Mouse (Mus musculus) heart, embryonic 13.5 days (tissue): ENCODE measurements around the gene Olfr494. TPM values are rescaled to one million over a fixed set of nuclear protein-coding genes. Genes with fewer than 3 reads are reported as not detected.

Experiments
- ATAC-seq: fragments of 200-750 bp; cut with Nextera tagmentation; 2 replicates; pipeline ENCODE4 v1.8.0; 2017; ENCODE audit warnings: moderate TSS enrichment; ENCODE audit not compliant: insufficient number of reproducible peaks, low FRiP score, low TSS enrichment; ENCODE audit errors: extremely low read depth
- H3K27ac ChIP-seq: fragments of 300-500 bp; sonication (generic); replicated peaks from 2 replicates; pipeline ENCODE4 v1.5.1; 2015; ENCODE audit warnings: moderate library complexity, mild to moderate bottlenecking, inconsistent platforms
- H3K27me3 ChIP-seq: fragments of 300-500 bp; sonication (generic); replicated peaks from 2 replicates; pipeline ENCODE4 v1.6.1; 2015; ENCODE audit warnings: mild to moderate bottlenecking, inconsistent platforms
- H3K36me3 ChIP-seq: fragments of 300-500 bp; sonication (generic); 2 replicates; pipeline ENCODE4 v1.6.1; 2015; ENCODE audit warnings: mild to moderate bottlenecking, inconsistent platforms
- H3K4me1 ChIP-seq: fragments of 300-500 bp; sonication (generic); 2 replicates; pipeline ENCODE4 v1.6.1; 2015; ENCODE audit warnings: inconsistent platforms
- H3K4me2 ChIP-seq: fragments of 300-500 bp; sonication (generic); 2 replicates; pipeline ENCODE4 v1.6.1; 2015; ENCODE audit warnings: inconsistent platforms, mild to moderate bottlenecking, moderate library complexity
- H3K4me3 ChIP-seq: fragments of 300-500 bp; sonication (generic); 2 replicates; pipeline ENCODE4 v1.5.1; 2015; ENCODE audit warnings: moderate library complexity, mild to moderate bottlenecking, inconsistent platforms
- H3K9ac ChIP-seq: fragments of 300-500 bp; sonication (generic); 2 replicates; pipeline ENCODE4 v1.6.1; 2015; ENCODE audit warnings: inconsistent platforms, mild to moderate bottlenecking, moderate library complexity
- H3K9me3 ChIP-seq: fragments of 300-500 bp; sonication (generic); 2 replicates; pipeline ENCODE4 v1.6.1; 2016; ENCODE audit warnings: inconsistent platforms
- WGBS: fragments of 180-500 bp; shearing (Covaris S2); methylation state at CpG from one replicate; pipeline ENCODE4 v1.1.7; 2015; ENCODE audit warnings: mixed read lengths; 5-methylcytosine and 5-hydroxymethylcytosine counted together
- polyA plus RNA-seq: library from polyadenylated mRNA; unstranded; fragments of >200 nt; fragmentation: Nextera tagmentation; extraction: Ambion mirVana; gene quantifications from 2 replicates; pipeline ENCODE4 v1.2.1, GENCODE M21; 2015

Gene Olfr494
- not detected in 2 replicates for polyA plus RNA-seq

DNA sequence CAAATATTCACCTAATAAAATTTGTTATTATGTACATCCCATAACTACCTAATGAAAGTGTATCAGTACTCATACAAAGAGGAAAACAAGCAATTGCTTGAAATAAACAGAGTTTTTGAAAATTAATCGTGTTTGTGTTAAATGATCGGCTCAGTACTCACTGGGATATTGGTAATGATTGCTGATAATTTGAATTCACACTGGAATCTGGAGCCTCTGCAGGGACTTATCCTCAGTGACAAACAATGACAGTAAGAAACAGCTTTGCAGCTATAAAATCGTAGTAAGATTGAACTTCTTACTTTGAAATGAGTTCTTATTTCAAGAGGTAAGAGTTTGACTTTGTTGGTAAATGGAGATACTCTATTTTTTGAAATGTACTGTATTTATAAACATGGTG lies at the start of gene Olfr494:
Gene Olfr494 (plus strand): TSS at position 301 of the 400 bp plus-strand sequence.
- H3K9ac ChIP-seq: no peak within 1 kb of the TSS
- no peak for ATAC-seq
- H3K27me3 ChIP-seq: no peaks in the 10 kb centered on the region
- peaks cover 2% of the 10 kb centered on the region; the same call in 1 of the 2 replicates for H3K9me3 ChIP-seq
- WGBS: 55% methylated on average over 3 of the region's 3 CpGs
- H3K36me3 ChIP-seq: no peaks in the 10 kb centered on the region
- no peak within 1 kb of the TSS for H3K27ac ChIP-seq
- no peak within 1 kb of the TSS for H3K4me3 ChIP-seq
- H3K4me1 ChIP-seq: no peaks in the 10 kb centered on the region
- no peak within 1 kb of the TSS for H3K4me2 ChIP-seq

DNA sequence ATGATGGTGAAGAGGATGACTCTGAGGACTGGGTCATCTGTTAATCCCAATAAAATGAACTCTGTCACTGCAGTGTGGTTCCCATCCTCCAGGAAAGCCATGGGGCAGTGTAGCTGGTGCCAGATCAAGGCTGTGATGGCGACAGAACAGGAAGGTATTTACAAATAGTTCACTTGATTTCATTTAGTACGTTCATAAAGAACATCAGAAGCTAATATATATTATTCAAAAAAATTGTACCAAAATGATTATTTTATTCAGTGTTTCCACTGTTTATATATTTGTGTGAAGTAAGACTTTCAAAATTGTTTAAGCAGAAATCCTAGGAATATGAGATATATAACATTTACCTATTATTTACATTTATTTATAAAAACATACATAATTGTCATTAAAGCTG lies 41.6 kb upstream of the Olfr494 start, which contains the start of gene Olfr492:
Gene Olfr492 (minus strand): TSS at position 101 of the 400 bp plus-strand sequence.
- WGBS: 63% methylated on average over 2 of the region's 2 CpGs
- Histone ChIP-seq H3K4me1 (no peaks in the 10 kb centered on the region), H3K4me2 (no peak within 1 kb of the TSS), H3K9me3 (no peaks in the 10 kb centered on the region), H3K27me3 (no peaks in the 10 kb centered on the region), H3K9ac (no peak within 1 kb of the TSS), H3K36me3 (no peaks in the 10 kb centered on the region), H3K27ac (no peak within 1 kb of the TSS), H3K4me3 (no peak within 1 kb of the TSS)
- no peak for ATAC-seq

DNA sequence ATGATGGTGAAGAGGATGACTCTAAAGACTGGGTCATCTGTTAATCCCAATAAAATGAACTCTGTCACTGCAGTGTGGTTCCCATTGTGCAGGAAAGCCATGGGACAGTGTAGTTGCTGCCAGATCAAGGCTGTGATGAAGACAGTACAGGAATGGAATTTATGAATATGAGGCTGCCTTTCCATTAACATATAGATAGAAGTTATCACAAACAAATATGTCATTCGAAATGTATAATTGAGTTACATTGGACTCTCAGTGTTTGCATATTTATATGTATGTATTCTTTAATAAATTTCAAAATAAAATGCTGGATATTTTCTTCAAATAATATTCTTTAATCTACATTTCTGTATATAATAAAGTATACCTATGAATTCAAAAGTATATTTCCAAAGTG lies 18.3 kb upstream of the Olfr494 start, which contains the start of gene Olfr493:
Gene Olfr493 (minus strand): TSS at position 101 of the 400 bp plus-strand sequence.
- Histone ChIP-seq H3K36me3 (no peaks in the 10 kb centered on the region), H3K27ac (no peak within 1 kb of the TSS), H3K4me2 (no peak within 1 kb of the TSS), H3K27me3 (no peaks in the 10 kb centered on the region), H3K9me3 (no peaks in the 10 kb centered on the region), H3K9ac (no peak within 1 kb of the TSS), H3K4me1 (no peaks in the 10 kb centered on the region), H3K4me3 (no peak within 1 kb of the TSS)
- ATAC-seq: no peak
- 42% methylated on average over 1 of the region's 1 CpGs for WGBS

DNA sequence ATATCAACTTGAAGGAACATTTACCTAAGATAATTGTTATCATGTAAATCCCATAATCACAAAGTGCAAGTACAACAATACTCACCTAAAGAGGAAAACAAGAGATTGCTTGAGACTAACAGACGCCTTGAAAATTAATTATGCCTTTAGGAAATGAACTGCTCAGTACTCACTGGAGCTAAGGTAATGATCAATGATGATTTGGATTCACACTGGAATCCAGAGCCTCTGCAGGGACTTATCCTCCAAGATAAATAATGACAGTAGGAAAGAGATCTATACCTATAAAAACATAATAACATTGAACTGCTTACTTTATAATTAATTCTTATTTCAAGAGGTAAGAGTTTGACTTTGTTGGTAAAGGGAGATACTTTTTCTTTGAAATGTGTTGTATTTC lies 27.7 kb downstream of the Olfr494 start, which contains the start of gene Olfr495:
Gene Olfr495 (plus strand): TSS at position 301 of the 400 bp plus-strand sequence.
- Histone ChIP-seq H3K9ac (no peak within 1 kb of the TSS), H3K4me2 (no peak within 1 kb of the TSS), H3K4me1 (no peaks in the 10 kb centered on the region), H3K4me3 (no peak within 1 kb of the TSS), H3K9me3 (no peaks in the 10 kb centered on the region), H3K36me3 (no peaks in the 10 kb centered on the region), H3K27ac (no peak within 1 kb of the TSS), H3K27me3 (no peaks in the 10 kb centered on the region)
- WGBS: 43% methylated on average over 1 of the region's 1 CpGs
- no peak for ATAC-seq

Other genes starting within 250 kb of the Olfr494 start
- not detected in 2 replicates for gene Olfr484, start 237.9 kb upstream of the Olfr494 start, polyA plus RNA-seq
- gene Olfr485, start 205.5 kb upstream of the Olfr494 start, polyA plus RNA-seq: not detected in 2 replicates
- not detected in 2 replicates for gene Olfr486, start 192.6 kb upstream of the Olfr494 start, polyA plus RNA-seq
- not detected in 2 replicates for gene Olfr487, start 150.7 kb upstream of the Olfr494 start, polyA plus RNA-seq
- gene Olfr488, start 107.0 kb upstream of the Olfr494 start, polyA plus RNA-seq: not detected in 2 replicates
- gene Olfr490, start 76.4 kb upstream of the Olfr494 start, polyA plus RNA-seq: not detected in 2 replicates
- not detected in 2 replicates for gene Olfr491, start 51.9 kb upstream of the Olfr494 start, polyA plus RNA-seq
- gene Olfr492, start 41.7 kb upstream of the Olfr494 start, polyA plus RNA-seq: not detected in 2 replicates
- not detected in 2 replicates for gene Olfr493, start 18.4 kb upstream of the Olfr494 start, polyA plus RNA-seq
- gene Olfr495, start 27.8 kb downstream of the Olfr494 start, polyA plus RNA-seq: not detected in 2 replicates
- not detected in 2 replicates for gene Olfr497, start 55.1 kb downstream of the Olfr494 start, polyA plus RNA-seq
- not detected in 2 replicates for gene Olfr498, start 100.0 kb downstream of the Olfr494 start, polyA plus RNA-seq
- gene Olfr502, start 159.7 kb downstream of the Olfr494 start, polyA plus RNA-seq: not detected in 2 replicates
- gene Olfr503, start 179.2 kb downstream of the Olfr494 start, polyA plus RNA-seq: not detected in 2 replicates
- gene Olfr504, start 200.5 kb downstream of the Olfr494 start, polyA plus RNA-seq: not detected in 2 replicates
- not detected in 2 replicates for gene Olfr506, start 245.5 kb downstream of the Olfr494 start, polyA plus RNA-seq